Mouse (Mus musculus): ENCODE data around the gene Pkig.

Pkig gene

GRCm38 (mm10) chr2:163766261-163766660 lies 108.1 kb downstream of the Pkig start:
- DNase-seq, result no peak

- no peak for DNase-seq
These were observed 108.7 kb downstream of the Pkig start for GRCm38 (mm10) chr2:163766890-163767289.

- DNase-seq, result peak; percentile 40
These were observed 112.5 kb downstream of the Pkig start for GRCm38 (mm10) chr2:163770731-163771130.
